Mouse (Mus musculus) heart, embryonic 11.5 days (tissue): ENCODE measurements around the gene Rrp36. TPM values are rescaled to one million over a fixed set of nuclear protein-coding genes. Genes with fewer than 3 reads are reported as not detected.

Experiments used
- ATAC-seq: fragments of 200-750 bp; cut with Nextera tagmentation; replicated peaks from 2 replicates; pipeline ENCODE4 v1.8.0; 2017; ENCODE audit warnings: moderate library complexity; ENCODE audit not compliant: insufficient number of reproducible peaks, low FRiP score, low TSS enrichment
- H3K27ac ChIP-seq: fragments of 300-500 bp; sonication (generic); 2 replicates; pipeline ENCODE4 v1.5.1; 2014; ENCODE audit warnings: mild to moderate bottlenecking, low read depth, low read length
- H3K27me3 ChIP-seq: fragments of 300-500 bp; sonication (generic); 2 replicates; pipeline ENCODE4 v1.6.1; 2014; ENCODE audit warnings: mild to moderate bottlenecking, low read length, mixed read lengths; ENCODE audit not compliant: control insufficient read depth, insufficient read depth
- H3K36me3 ChIP-seq: fragments of 300-500 bp; sonication (generic); 2 replicates; pipeline ENCODE4 v1.6.1; 2014; ENCODE audit warnings: mild to moderate bottlenecking, low read length, moderate library complexity, mixed read lengths; ENCODE audit not compliant: control insufficient read depth, insufficient read depth
- H3K4me1 ChIP-seq: fragments of 300-500 bp; sonication (generic); 2 replicates; pipeline ENCODE4 v1.6.1; 2014; ENCODE audit warnings: low read length; ENCODE audit not compliant: control insufficient read depth, insufficient read depth
- H3K4me2 ChIP-seq: fragments of 300-500 bp; sonication (generic); 2 replicates; pipeline ENCODE4 v1.6.1; 2014; ENCODE audit warnings: mild to moderate bottlenecking, moderate library complexity
- H3K4me3 ChIP-seq: fragments of 300-500 bp; sonication (generic); 2 replicates; pipeline ENCODE4 v1.5.1; 2014; ENCODE audit warnings: low read depth, low read length
- H3K9ac ChIP-seq: fragments of 300-500 bp; sonication (generic); 2 replicates; pipeline ENCODE4 v1.6.1; 2014; ENCODE audit warnings: mild to moderate bottlenecking, low read depth, low read length, moderate library complexity
- H3K9me3 ChIP-seq: fragments of 300-500 bp; sonication (generic); replicated peaks from 2 replicates; pipeline ENCODE4 v1.6.1; 2016; ENCODE audit warnings: low read length; ENCODE audit not compliant: control insufficient read depth
- WGBS: fragments of 180-500 bp; shearing (Covaris S2); extraction: QIAGEN DNeasy Blood & Tissue Kit; methylation state at CpG from one replicate; pipeline ENCODE4 v1.1.7; 2014; ENCODE audit not compliant: insufficient replicate concordance; 5-methylcytosine and 5-hydroxymethylcytosine counted together
- polyA plus RNA-seq: library from polyadenylated mRNA; unstranded; fragments of >200 nt; fragmentation: Nextera tagmentation; extraction: Ambion mirVana; gene quantifications from 2 replicates; pipeline ENCODE4 v1.2.1, GENCODE M21; 2014

Rrp36 gene
- polyA plus RNA-seq, 1 experiment from 2014 or later, result 37.0 TPM

DNA sequence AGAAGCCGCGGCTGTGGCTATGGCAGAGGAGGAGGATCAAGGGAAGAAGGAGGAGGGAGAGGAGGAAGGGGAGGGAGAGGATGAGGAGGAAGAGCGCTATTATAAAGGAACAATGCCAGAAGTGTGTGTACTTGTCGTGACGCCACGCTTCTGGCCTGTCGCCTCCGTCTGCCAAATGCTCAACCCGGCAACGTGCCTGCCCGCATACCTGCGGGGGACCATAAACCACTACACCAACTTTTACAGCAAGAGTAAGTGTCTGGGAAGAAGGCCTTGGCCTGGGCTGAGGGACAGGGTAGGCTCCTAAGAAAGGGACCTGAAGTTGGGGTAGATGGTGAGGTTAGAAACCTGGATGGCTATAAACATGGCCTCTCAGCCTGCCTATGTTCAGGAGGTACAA, 12.2 kb downstream of the Rrp36 start:
- Histone ChIP-seq H3K27ac (no peak overlapping the region), H3K4me2 (no peak overlapping the region), H3K27me3 (no peaks in the 10 kb centered on the region), H3K9me3 (no peaks in the 10 kb centered on the region), H3K4me3 (no peak overlapping the region), H3K9ac (no peak overlapping the region), H3K4me1 (no peaks in the 10 kb centered on the region), H3K36me3 (peaks cover 58% of the 10 kb centered on the region)
- ATAC-seq, result no peak
- WGBS, result 93% methylated on average over 12 of the region's 12 CpGs

DNA sequence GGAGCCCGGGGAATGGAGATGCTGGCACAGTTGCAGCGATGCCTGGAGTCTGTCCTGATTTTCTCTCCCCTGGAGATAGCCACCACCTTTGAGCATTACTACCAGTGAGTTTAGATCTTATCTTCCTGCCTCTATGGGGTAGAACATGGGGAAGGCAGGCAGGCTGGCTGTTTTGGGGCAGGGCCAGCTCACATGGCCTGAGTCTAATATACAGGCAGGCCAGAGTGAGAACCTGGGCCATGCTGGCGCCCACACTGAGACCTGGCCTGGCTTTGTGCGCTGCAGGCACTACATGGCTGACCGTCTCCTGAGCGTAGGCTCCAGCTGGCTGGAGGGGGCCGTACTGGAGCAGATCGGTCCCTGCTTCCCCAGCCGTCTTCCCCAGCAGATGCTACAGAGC, 12.8 kb downstream of the Rrp36 start:
- H3K36me3 ChIP-seq, result peaks cover 58% of the 10 kb centered on the region
- 90% methylated on average over 9 of the region's 9 CpGs for WGBS
- H3K27ac ChIP-seq, result no peak overlapping the region
- ATAC-seq, result no peak
- no peak overlapping the region for H3K4me2 ChIP-seq
- no peaks in the 10 kb centered on the region for H3K9me3 ChIP-seq
- no peak overlapping the region for H3K4me3 ChIP-seq
- H3K9ac ChIP-seq, result no peak overlapping the region
- H3K4me1 ChIP-seq, result no peaks in the 10 kb centered on the region
- H3K27me3 ChIP-seq, result no peaks in the 10 kb centered on the region

GRCm38 (mm10) chr17:46656054-46656453, 18.1 kb downstream of the Rrp36 start:
- Histone ChIP-seq H3K36me3 (peaks cover 57% of the 10 kb centered on the region), H3K27me3 (no peaks in the 10 kb centered on the region), H3K4me1 (peaks cover 14% of the 10 kb centered on the region), H3K4me2 (no peak overlapping the region), H3K4me3 (no peak overlapping the region), H3K27ac (no peak overlapping the region), H3K9ac (no peak overlapping the region), H3K9me3 (no peaks in the 10 kb centered on the region)
- WGBS, result 77% methylated on average over 6 of the region's 6 CpGs
- no peak for ATAC-seq

DNA sequence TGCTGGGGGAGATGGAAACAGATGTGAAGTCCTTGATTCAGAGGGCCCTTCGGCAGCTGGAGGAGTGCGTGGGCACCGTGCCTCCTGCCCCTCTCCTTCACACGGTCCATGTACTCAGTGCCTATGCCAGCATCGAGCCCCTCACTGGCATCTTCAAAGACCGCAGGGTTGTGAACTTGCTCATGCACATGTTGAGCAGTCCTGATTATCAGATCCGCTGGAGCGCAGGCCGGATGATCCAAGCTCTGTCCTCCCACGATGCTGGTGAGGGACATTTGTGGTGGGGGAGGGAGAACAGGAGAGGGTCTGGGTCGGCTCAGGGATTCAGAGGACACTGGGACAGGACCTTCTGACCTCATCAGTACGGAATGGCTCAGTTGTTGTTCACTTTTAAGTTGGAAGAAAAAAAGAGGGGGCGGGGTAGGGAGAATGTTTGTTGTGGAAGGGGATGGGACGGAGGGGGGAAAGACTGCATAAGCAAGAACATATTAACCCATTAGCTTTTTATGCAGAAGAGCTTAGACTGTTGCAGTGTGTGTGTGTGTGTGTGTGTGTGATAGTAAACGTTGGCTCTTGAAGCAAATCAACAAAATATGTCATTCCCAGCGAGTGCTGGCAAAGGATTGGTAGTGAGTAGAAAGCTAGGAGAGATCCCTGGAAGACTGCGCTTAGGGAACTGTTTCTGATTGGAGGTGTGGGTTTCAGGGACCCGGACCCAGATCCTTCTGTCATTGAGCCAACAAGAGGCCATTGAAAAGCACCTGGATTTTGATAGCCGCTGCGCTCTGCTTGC, 22.2 kb downstream of the Rrp36 start:
- Histone ChIP-seq H3K36me3 (peaks cover 37% of the 10 kb centered on the region), H3K4me2 (peak overlapping the region; percentile 93), H3K27me3 (no peaks in the 10 kb centered on the region), H3K4me1 (peaks cover 24% of the 10 kb centered on the region), H3K4me3 (peak overlapping the region; percentile 79), H3K9me3 (no peaks in the 10 kb centered on the region), H3K27ac (peak overlapping the region; percentile 97; the same call in 1 of the 2 replicates), H3K9ac (peak overlapping the region; percentile 94)
- ATAC-seq, result no peak
- WGBS, result 60% methylated on average over 20 of the region's 20 CpGs

DNA sequence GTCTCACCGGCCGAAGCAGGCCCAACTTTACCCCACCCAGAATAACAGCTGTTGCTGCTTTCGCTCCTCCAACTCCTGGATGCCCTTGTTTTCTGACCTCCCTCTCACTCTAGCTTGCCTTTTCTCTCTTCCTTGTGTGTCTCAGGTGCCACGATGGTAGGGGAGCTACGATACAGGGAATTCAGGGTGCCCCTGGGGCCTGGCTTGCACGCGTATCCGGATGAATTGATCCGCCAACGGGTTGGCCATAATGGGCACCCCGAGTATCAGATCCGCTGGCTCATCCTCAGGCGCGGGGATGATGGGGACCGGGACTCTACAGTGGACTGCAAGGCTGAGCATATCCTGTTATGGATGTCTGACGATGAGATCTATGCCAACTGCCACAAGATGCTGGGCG, 22.9 kb downstream of the Rrp36 start:
- no peaks in the 10 kb centered on the region for H3K9me3 ChIP-seq
- peak overlapping the region; percentile 79 for H3K4me3 ChIP-seq
- no peak for ATAC-seq
- H3K27ac ChIP-seq, result peak overlapping the region; percentile 97
- WGBS, result 72% methylated on average over 17 of the region's 17 CpGs
- H3K4me1 ChIP-seq, result peaks cover 26% of the 10 kb centered on the region
- H3K36me3 ChIP-seq, result peaks cover 37% of the 10 kb centered on the region
- no peaks in the 10 kb centered on the region for H3K27me3 ChIP-seq
- H3K4me2 ChIP-seq, result peak overlapping the region; percentile 93
- peak overlapping the region; percentile 94 for H3K9ac ChIP-seq

DNA sequence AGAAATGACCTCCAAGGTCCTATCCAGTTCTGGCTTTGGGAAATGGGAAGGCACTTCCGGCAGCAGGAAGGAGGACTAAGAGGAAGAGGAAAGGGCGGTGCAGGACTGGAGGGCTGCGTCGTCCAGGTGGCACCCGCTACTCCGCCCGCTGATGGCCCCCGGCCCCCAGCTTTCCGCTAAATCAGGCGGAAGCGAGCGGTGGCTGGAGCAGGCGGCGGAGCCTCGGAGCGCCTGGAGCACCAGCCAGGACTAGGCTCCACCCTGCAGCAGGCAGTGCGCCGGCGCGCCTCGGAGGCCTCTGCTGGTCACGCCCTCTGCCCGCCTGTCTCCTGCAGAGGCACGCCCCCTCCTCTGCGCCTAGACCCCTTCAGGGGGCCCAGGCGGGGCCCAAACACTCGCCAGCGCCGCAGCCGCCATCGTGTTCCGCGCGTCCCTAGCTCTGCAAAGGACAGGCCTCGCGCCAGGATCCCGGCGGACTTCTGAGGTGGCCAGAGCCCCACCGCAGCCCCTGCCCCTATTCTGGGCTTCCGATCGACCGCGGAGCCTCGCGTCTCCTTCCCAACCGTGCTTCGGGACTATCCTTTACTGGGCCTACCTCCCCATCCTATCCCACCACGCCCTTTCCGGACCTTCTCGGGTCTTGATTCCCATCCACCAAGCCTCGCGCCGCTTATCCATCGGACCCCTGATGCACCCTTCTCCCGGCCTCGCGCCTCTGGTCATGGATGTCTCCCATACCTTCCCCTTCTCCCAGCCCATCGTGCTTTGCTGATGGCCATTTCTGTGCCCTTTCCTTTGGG, 23.7 kb downstream of the Rrp36 start, which contains the start of gene Cul7:
Gene Cul7 (plus strand): TSS at position 106 of the 800 bp plus-strand sequence.
- Histone ChIP-seq H3K9ac (peak within 1 kb of the TSS; percentile 94), H3K36me3 (peaks cover 30% of the 10 kb centered on the region), H3K27ac (peak within 1 kb of the TSS; percentile 97), H3K27me3 (no peaks in the 10 kb centered on the region), H3K4me2 (peak within 1 kb of the TSS; percentile 93), H3K9me3 (no peaks in the 10 kb centered on the region), H3K4me3 (peak within 1 kb of the TSS; percentile 79), H3K4me1 (peaks cover 26% of the 10 kb centered on the region)
- peak; percentile 91 for ATAC-seq
- under 1% methylated on average over 56 of the region's 58 CpGs for WGBS

- ATAC-seq, result no peak
- H3K4me1 ChIP-seq, result peaks cover 30% of the 10 kb centered on the region
- H3K36me3 ChIP-seq, result peaks cover 27% of the 10 kb centered on the region
- H3K27ac ChIP-seq, result peak overlapping the region; percentile 97
- peak overlapping the region; percentile 94 for H3K9ac ChIP-seq
- peak overlapping the region; percentile 79 for H3K4me3 ChIP-seq
- WGBS, result 36% methylated on average over 15 of the region's 15 CpGs
- no peaks in the 10 kb centered on the region for H3K27me3 ChIP-seq
- H3K4me2 ChIP-seq, result peak overlapping the region; percentile 93
- H3K9me3 ChIP-seq, result no peaks in the 10 kb centered on the region
Measured at GRCm38 (mm10) chr17:46649811-46650210, 24.3 kb downstream of the Rrp36 start.

- H3K4me1 ChIP-seq, result peaks cover 36% of the 10 kb centered on the region
- WGBS, result 90% methylated on average over 9 of the region's 9 CpGs
Measured at GRCm38 (mm10) chr17:46648436-46648835, 25.7 kb downstream of the Rrp36 start.

More at GRCm38 (mm10) chr17:46648436-46648835, 25.7 kb downstream of the Rrp36 start:
- Histone ChIP-seq H3K27me3 (no peaks in the 10 kb centered on the region), H3K9ac (no peak overlapping the region), H3K4me2 (no peak overlapping the region), H3K4me3 (no peak overlapping the region), H3K36me3 (peaks cover 13% of the 10 kb centered on the region), H3K27ac (no peak overlapping the region), H3K9me3 (no peaks in the 10 kb centered on the region)
- no peak for ATAC-seq
